Mouse (Mus musculus): ENCODE results near the gene Mrpl48.
"Not testable (repeated sequence)": the region's sequence is repeated elsewhere in the genome, so short reads cannot be mapped to it uniquely, and the experiment has no call there.

The Mrpl48 gene

DNA sequence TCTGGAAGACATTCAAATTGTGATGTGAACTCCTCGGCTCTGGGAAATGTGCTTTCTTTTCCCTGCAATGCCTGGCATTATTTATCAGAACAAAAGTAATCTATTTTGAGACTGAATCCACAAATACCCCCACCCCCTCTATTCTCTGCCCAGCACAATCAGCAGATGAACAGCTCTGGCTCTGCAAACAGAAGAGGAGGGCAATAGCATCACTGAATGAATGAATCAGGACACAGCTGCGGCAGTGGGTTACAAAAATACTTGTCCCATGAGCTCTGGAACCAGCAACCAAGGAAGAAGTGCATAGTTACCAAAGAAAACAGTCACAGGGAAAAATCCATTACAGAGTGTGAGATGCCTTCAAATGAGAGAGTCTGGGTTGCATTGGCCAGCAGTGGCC, 29.3 kb downstream of the Mrpl48 start:
- Histone ChIP-seq H3K9me3 (ENCODE audit: low read length) (no peaks in the 10 kb centered on the region), H3K4me3 (replicated peaks; ENCODE audit: low read length) (no peak overlapping the region), H3K4me1 (replicated peaks; ENCODE audit: low read depth, low read length) (peaks cover 9% of the 10 kb centered on the region), H3K27me3 (ENCODE audit: insufficient read depth, low read length) (no peaks in the 10 kb centered on the region), H3K36me3 (ENCODE audit: insufficient read depth, low read length) (no peaks in the 10 kb centered on the region)
- TF ChIP-seq NANOG (IDR thresholded peaks at IDR 0.05; ENCODE audit: borderline replicate concordance, low read length), result no peak
- TF ChIP-seq POU5F1 (IDR thresholded peaks at IDR 0.05; ENCODE audit: borderline replicate concordance, low read length), result no peak
- no peak for TF ChIP-seq CTCF (conservative IDR thresholded peaks at IDR 0.05; ENCODE audit: low read length)

DNA sequence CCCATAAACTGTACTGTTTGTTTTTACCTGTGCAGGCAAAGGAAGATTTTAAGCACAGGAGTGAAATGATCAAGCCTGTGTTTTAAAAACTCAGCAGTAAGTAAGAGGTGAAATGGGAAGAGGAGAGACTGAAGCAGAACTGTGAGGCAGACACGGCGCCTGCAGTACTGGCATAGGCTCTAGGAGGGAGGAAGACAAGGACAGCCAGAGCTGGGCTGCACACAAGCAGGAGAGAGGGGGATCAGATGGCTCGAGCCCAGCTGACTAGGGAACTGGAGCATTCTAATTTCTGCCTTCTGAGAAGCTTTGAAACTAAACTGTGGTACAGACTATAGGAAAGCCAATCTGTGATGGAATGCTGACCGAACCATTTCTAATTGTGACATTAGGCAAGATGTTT, 35.4 kb downstream of the Mrpl48 start:
- Histone ChIP-seq H3K36me3 (ENCODE audit: insufficient read depth, low read length) (0 out of 2 replicates have a peak, but pooled peaks cover 4% of the 10 kb centered on the region), H3K9me3 (ENCODE audit: low read length) (no peaks in the 10 kb centered on the region), H3K27me3 (ENCODE audit: insufficient read depth, low read length) (no peaks in the 10 kb centered on the region), H3K4me1 (replicated peaks; ENCODE audit: low read depth, low read length) (no peaks in the 10 kb centered on the region), H3K4me3 (replicated peaks; ENCODE audit: low read length) (no peak overlapping the region)
- TF ChIP-seq POU5F1 (IDR thresholded peaks at IDR 0.05; ENCODE audit: borderline replicate concordance, low read length) (no peak), NANOG (IDR thresholded peaks at IDR 0.05; ENCODE audit: borderline replicate concordance, low read length) (no peak), CTCF (conservative IDR thresholded peaks at IDR 0.05; ENCODE audit: low read length) (no peak)

DNA sequence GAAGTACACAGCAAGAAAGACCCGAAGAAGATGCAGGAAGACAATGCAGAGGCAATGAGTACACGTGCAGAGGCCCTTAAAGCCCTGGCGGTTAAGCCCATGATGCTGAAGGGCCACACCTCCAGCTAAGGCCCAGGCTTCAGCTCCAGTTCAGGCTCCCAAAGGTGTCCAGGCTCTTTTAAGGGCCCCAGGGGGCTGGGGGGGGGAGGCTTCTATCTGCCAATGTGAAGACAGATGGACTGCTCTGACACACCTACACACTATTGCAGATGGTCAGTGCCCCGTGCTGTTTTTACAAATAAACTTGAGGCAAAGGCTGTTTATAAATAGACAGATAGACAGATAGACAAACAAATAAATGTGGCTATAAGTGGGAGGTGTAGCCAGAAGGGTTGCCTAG, 36.0 kb downstream of the Mrpl48 start:
- Histone ChIP-seq H3K4me1 (replicated peaks; ENCODE audit: low read depth, low read length) (no peaks in the 10 kb centered on the region), H3K4me3 (replicated peaks; ENCODE audit: low read length) (no peak overlapping the region), H3K9me3 (ENCODE audit: low read length) (no peaks in the 10 kb centered on the region), H3K27me3 (ENCODE audit: insufficient read depth, low read length) (no peaks in the 10 kb centered on the region), H3K36me3 (ENCODE audit: insufficient read depth, low read length) (0 out of 2 replicates have a peak, but pooled peaks cover 4% of the 10 kb centered on the region)
- TF ChIP-seq NANOG (IDR thresholded peaks at IDR 0.05; ENCODE audit: borderline replicate concordance, low read length) (no peak), CTCF (conservative IDR thresholded peaks at IDR 0.05; ENCODE audit: low read length) (no peak), POU5F1 (IDR thresholded peaks at IDR 0.05; ENCODE audit: borderline replicate concordance, low read length) (no peak)

- Histone ChIP-seq H3K4me3 (replicated peaks; ENCODE audit: low read length) (no peak overlapping the region), H3K36me3 (ENCODE audit: insufficient read depth, low read length) (0 out of 2 replicates have a peak, but pooled peaks cover 4% of the 10 kb centered on the region), H3K4me1 (replicated peaks; ENCODE audit: low read depth, low read length) (no peaks in the 10 kb centered on the region), H3K9me3 (ENCODE audit: low read length) (no peaks in the 10 kb centered on the region), H3K27me3 (ENCODE audit: insufficient read depth, low read length) (no peaks in the 10 kb centered on the region)
- TF ChIP-seq POU5F1 (IDR thresholded peaks at IDR 0.05; ENCODE audit: borderline replicate concordance, low read length) (no peak), CTCF (conservative IDR thresholded peaks at IDR 0.05; ENCODE audit: low read length) (no peak), NANOG (IDR thresholded peaks at IDR 0.05; ENCODE audit: borderline replicate concordance, low read length) (no peak)
These were observed 37.0 kb downstream of the Mrpl48 start for GRCm38 (mm10) chr7:100570930-100571715.

DNA sequence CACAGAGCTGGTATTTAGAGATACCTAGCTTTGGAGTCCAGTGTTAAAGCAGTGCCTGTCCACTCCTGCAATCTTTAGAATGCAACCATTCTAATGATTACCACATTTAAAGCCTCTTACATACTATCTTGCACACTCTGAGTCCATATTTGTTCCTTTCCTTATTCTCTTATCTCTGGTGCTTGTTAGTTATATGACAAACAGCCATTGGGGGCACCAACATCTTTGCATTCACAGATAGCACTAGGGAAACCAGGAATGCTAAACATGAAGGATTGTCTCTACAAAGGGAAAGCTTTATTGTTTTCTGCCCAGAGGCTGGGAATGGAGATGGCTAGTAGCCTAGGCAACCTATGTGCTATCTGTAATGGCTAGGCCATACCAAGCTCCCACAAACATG, 38.2 kb downstream of the Mrpl48 start:
- H3K27me3 ChIP-seq (ENCODE audit: insufficient read depth, low read length), result no peaks in the 10 kb centered on the region
- TF ChIP-seq POU5F1 (IDR thresholded peaks at IDR 0.05; ENCODE audit: borderline replicate concordance, low read length) (no peak), CTCF (conservative IDR thresholded peaks at IDR 0.05; ENCODE audit: low read length) (no peak), NANOG (IDR thresholded peaks at IDR 0.05; ENCODE audit: borderline replicate concordance, low read length) (no peak)
- H3K9me3 ChIP-seq (ENCODE audit: low read length), result no peaks in the 10 kb centered on the region
- no peak overlapping the region for H3K4me3 ChIP-seq (replicated peaks; ENCODE audit: low read length)
- H3K36me3 ChIP-seq (ENCODE audit: insufficient read depth, low read length), result peaks cover 8% of the 10 kb centered on the region; the same call in 1 of the 2 replicates
- no peaks in the 10 kb centered on the region for H3K4me1 ChIP-seq (replicated peaks; ENCODE audit: low read depth, low read length)

DNA sequence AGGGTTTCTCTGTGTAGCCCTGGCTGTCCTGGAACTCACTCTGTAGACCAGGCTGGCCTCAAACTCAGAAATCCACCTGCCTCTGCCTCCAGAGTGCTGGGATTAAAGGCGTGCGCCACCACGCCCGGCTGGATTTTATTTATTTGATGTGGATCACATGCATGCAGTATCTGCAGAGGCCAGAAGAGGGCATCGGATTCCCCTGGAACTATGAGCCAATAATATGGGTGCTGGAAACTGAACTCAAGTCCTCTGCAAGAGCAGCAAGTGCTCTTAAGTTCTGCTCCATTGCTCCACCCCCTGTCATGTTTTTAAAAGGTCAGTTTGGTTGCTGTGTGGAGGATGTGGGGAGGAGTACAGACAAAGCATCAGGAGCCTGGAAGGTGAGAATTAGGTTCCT, 40.9 kb downstream of the Mrpl48 start:
- H3K9me3 ChIP-seq (ENCODE audit: low read length); H3K4me3 ChIP-seq (replicated peaks; ENCODE audit: low read length); H3K4me1 ChIP-seq (replicated peaks; ENCODE audit: low read depth, low read length); H3K27me3 ChIP-seq (ENCODE audit: insufficient read depth, low read length): not testable (repeated sequence)
- peaks cover 13% of the 10 kb centered on the region for H3K36me3 ChIP-seq (ENCODE audit: insufficient read depth, low read length)
- TF ChIP-seq CTCF (conservative IDR thresholded peaks at IDR 0.05; ENCODE audit: low read length), result peak; percentile 49

DNA sequence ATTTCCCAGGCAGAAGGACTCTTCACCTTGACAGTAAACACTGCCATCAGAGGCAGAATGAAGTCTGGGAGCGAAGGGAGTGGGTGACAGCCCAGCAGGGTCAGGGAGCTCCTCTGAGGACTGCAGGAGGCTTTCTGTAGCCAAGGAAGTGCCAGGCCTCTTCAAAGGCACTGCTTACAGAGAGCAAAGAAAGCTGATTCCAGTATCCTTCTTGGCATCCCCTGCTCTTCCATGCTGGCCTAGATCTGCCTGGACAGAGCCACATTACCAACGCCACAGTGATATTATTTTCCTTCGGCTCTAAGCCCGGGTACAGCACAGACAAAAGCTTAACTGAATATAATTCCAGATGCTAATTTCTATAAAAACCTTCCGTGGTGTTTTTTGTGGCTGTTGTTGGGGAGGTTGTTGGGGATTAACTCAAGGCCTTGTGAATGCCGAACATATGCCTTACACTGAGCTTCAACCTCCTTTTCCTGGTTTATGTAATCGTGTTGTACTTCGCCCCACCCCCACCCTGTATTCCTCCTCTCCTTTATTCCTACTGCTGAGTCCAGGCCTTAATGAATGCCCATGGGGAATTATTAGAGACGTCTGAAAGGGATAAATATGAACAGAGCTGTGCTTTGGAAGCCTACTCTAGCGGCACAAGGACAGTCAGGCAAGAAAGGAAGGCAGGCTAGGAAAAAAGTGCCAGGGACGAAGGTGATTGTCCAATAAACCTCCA, 46.1 kb downstream of the Mrpl48 start:
- no peaks in the 10 kb centered on the region for H3K9me3 ChIP-seq (ENCODE audit: low read length)
- H3K36me3 ChIP-seq (ENCODE audit: insufficient read depth, low read length), result peaks cover 13% of the 10 kb centered on the region
- peaks cover 12% of the 10 kb centered on the region for H3K4me1 ChIP-seq (replicated peaks; ENCODE audit: low read depth, low read length)
- H3K27me3 ChIP-seq (ENCODE audit: insufficient read depth, low read length), result no peaks in the 10 kb centered on the region
- H3K4me3 ChIP-seq (replicated peaks; ENCODE audit: low read length), result no peak overlapping the region
- TF ChIP-seq NANOG (IDR thresholded peaks at IDR 0.05; ENCODE audit: borderline replicate concordance, low read length), result no peak
- no peak for TF ChIP-seq POU5F1 (IDR thresholded peaks at IDR 0.05; ENCODE audit: borderline replicate concordance, low read length)
- TF ChIP-seq CTCF (conservative IDR thresholded peaks at IDR 0.05; ENCODE audit: low read length), result no peak

- H3K9me3 ChIP-seq (ENCODE audit: low read length), result no peaks in the 10 kb centered on the region
- H3K4me3 ChIP-seq (replicated peaks; ENCODE audit: low read length), result no peak overlapping the region
- H3K27me3 ChIP-seq (ENCODE audit: insufficient read depth, low read length), result no peaks in the 10 kb centered on the region
- TF ChIP-seq POU5F1 (IDR thresholded peaks at IDR 0.05; ENCODE audit: borderline replicate concordance, low read length), result no peak
- TF ChIP-seq CTCF (conservative IDR thresholded peaks at IDR 0.05; ENCODE audit: low read length), result no peak
- TF ChIP-seq NANOG (IDR thresholded peaks at IDR 0.05; ENCODE audit: borderline replicate concordance, low read length), result no peak
- peaks cover 29% of the 10 kb centered on the region for H3K4me1 ChIP-seq (replicated peaks; ENCODE audit: low read depth, low read length)
- H3K36me3 ChIP-seq (ENCODE audit: insufficient read depth, low read length), result peaks cover 4% of the 10 kb centered on the region
These were observed 48.8 kb downstream of the Mrpl48 start for GRCm38 (mm10) chr7:100559331-100559730.

All from E14TG2a.4 (cell line).